Mouse (Mus musculus) neural tube, embryonic 11.5 days (tissue): Measurements from ENCODE around the gene Mlc1. TPM values are rescaled to one million over a fixed set of nuclear protein-coding genes. Genes with fewer than 3 reads are reported as not detected.

Experiments
- ATAC-seq: fragments of 200-750 bp; cut with Nextera tagmentation; 2 replicates; pipeline ENCODE4 v1.8.0; 2017; ENCODE audit warnings: moderate number of reproducible peaks, mild to moderate bottlenecking, moderate TSS enrichment, moderate library complexity; ENCODE audit not compliant: insufficient read depth, low FRiP score, low TSS enrichment
- DNase-seq: peaks from one replicate; pipeline ENCODE4 v3.0.0-alpha.2; 2015; ENCODE audit warnings: low spot score
- H3K27ac ChIP-seq: fragments of 300-500 bp; sonication (generic); 2 replicates; pipeline ENCODE4 v1.5.1; 2014; ENCODE audit warnings: low read depth, mild to moderate bottlenecking, low read length
- H3K27me3 ChIP-seq: fragments of 300-500 bp; sonication (generic); 2 replicates; pipeline ENCODE4 v1.6.1; 2014; ENCODE audit warnings: mild to moderate bottlenecking, low read length, mixed read lengths; ENCODE audit not compliant: control insufficient read depth, insufficient read depth
- H3K36me3 ChIP-seq: fragments of 300-500 bp; sonication (generic); 2 replicates; pipeline ENCODE4 v1.6.1; 2014; ENCODE audit warnings: mild to moderate bottlenecking, low read length, moderate library complexity, mixed read lengths; ENCODE audit not compliant: control insufficient read depth, insufficient read depth
- H3K4me1 ChIP-seq: fragments of 300-500 bp; sonication (generic); 2 replicates; pipeline ENCODE4 v1.6.1; 2014; ENCODE audit warnings: low read length, mixed read lengths; ENCODE audit not compliant: control insufficient read depth, insufficient read depth
- H3K4me2 ChIP-seq: fragments of 300-500 bp; sonication (generic); 2 replicates; pipeline ENCODE4 v1.6.1; 2014; ENCODE audit warnings: low read depth, mild to moderate bottlenecking, moderate library complexity
- H3K4me3 ChIP-seq: fragments of 300-500 bp; sonication (generic); 2 replicates; pipeline ENCODE4 v1.5.1; 2014; ENCODE audit warnings: low read depth, low read length
- H3K9ac ChIP-seq: fragments of 300-500 bp; sonication (generic); 2 replicates; pipeline ENCODE4 v1.6.1; 2014; ENCODE audit warnings: mild to moderate bottlenecking, low read length
- H3K9me3 ChIP-seq: fragments of 300-500 bp; sonication (generic); 2 replicates; pipeline ENCODE4 v1.6.1; 2016; ENCODE audit warnings: low read length; ENCODE audit not compliant: control insufficient read depth
- WGBS: fragments of 180-500 bp; shearing (Covaris S2); extraction: QIAGEN DNeasy Blood & Tissue Kit; methylation state at CpG from one replicate; pipeline ENCODE4 v1.1.7; 2014; 5-methylcytosine and 5-hydroxymethylcytosine counted together
- polyA plus RNA-seq: library from polyadenylated mRNA; unstranded; fragments of >200 nt; fragmentation: Nextera tagmentation; extraction: Ambion mirVana; gene quantifications from 2 replicates; pipeline ENCODE4 v1.2.1, GENCODE M21; 2014

Gene Mlc1
- polyA plus RNA-seq, 1 experiment from 2014 or later = 1.4 TPM

DNA sequence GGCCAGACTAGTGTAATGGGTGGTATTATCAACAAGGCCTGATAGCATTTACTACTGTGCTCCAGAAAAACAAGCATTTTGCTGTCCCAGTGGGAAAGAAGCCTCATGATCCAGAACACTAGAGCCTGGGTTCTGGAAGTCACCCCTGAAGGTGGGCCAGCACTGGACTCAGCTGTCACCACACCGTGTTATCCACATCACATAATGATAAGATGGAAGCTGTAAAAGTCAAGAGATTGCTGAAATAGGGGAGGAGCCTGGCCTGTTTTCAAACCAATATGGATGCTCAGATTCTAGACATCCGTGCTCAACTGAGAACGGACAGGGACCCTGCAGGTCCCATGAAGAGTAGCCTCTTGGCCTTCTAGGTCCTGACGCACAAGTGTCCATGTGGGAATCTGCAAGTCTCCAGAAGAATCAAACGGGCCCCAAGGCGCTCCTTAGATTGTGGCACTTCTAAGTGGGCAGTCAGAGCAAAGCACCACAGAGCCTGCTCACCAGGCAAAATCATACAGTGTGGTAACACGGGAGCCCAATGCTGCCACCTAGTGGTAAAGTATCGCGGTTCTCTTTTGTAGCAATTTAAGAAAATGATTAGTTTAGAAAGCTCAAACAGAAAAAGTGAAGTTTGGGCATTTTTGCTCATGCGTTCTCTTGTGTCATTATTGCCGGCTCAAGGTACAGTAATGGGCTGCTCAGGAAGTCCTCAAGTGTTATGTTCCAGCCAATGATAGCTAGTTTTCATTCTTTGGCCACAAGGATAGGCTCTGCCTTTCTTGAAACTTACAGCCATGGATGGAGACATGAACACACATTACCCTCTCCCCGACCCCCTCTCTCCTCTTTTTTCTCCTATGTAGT lies 57.4 kb downstream of the Mlc1 start:
- Histone ChIP-seq H3K36me3 (no peaks in the 10 kb centered on the region), H3K9me3 (no peaks in the 10 kb centered on the region), H3K4me1 (no peaks in the 10 kb centered on the region), H3K27ac (no peak overlapping the region), H3K4me3 (no peak overlapping the region), H3K4me2 (no peak overlapping the region), H3K9ac (no peak overlapping the region), H3K27me3 (no peaks in the 10 kb centered on the region)
- ATAC-seq (no peak), DNase-seq (peak; percentile 65)
- 30% methylated on average over 12 of the region's 12 CpGs for WGBS

DNA sequence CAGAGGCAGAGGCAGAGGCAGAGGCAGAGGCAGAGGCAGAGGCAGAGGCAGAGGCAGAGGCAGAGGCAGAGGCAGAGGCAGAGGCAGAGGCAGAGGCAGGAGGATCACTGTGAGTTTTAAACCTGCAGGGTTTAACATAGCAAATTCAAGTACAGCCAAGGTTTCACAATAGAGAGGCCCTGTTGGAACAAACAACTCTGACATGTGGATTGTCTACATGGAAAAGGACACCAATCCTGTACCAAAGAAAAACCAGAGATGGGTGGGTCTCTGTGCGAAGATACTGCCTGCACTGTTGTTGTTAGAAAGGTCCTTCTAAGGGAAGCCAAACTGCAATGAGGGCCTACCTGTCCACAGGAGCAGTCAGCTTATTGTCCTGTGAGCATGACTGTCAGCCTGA lies 58.7 kb downstream of the Mlc1 start:
- Histone ChIP-seq H3K4me3 (no peak overlapping the region), H3K27ac (no peak overlapping the region), H3K4me1 (no peaks in the 10 kb centered on the region), H3K9me3 (no peaks in the 10 kb centered on the region), H3K9ac (no peak overlapping the region), H3K36me3 (no peaks in the 10 kb centered on the region), H3K4me2 (no peak overlapping the region), H3K27me3 (no peaks in the 10 kb centered on the region)
- 90% methylated on average over 1 of the region's 1 CpGs for WGBS
- no peak for ATAC-seq
- DNase-seq = no peak

DNA sequence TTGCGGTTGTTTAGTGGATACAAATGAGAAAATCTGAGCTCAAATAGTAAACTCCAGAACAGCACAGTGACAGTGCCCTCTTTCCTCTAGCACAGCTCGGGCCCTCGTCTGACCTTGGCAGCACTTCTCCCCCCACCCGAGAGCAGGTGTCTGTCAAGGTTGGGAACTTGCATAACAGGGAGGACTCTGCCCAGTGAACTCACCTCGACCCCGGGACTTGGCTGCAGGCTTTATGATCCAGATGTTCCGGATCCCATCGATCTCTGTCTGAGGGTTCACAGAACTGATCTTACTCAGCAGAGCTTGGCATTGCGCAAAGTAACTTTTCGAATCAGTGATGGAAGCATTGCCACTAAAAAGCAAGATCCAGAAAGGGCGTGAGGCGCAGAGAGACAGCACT lies 59.5 kb downstream of the Mlc1 start:
- Histone ChIP-seq H3K4me2 (no peak overlapping the region), H3K27me3 (no peaks in the 10 kb centered on the region), H3K4me3 (no peak overlapping the region), H3K9ac (no peak overlapping the region), H3K36me3 (no peaks in the 10 kb centered on the region), H3K9me3 (no peaks in the 10 kb centered on the region), H3K27ac (no peak overlapping the region), H3K4me1 (no peaks in the 10 kb centered on the region)
- DNase-seq (no peak), ATAC-seq (no peak)
- WGBS = 85% methylated on average over 12 of the region's 12 CpGs

DNA sequence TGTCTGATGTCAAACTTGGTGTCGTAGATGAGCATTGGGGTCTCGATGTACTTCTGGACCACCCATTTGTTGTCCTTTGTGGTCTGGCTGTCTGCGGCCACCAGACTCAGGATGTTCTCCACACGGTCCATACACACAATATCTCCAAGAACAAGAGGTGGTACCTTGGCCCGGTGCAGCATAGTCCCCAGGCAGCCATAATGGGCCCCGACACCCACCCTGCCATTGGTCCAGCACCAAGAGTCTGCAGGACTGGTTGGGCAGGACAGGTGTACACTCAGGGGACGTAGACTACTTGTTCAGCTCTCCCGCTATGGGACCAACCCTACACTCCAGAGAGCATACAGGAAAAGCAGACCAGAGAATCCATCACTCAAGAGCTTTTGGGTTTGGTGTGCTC lies 61.7 kb downstream of the Mlc1 start:
- Histone ChIP-seq H3K4me2 (no peak overlapping the region), H3K9ac (no peak overlapping the region), H3K4me3 (no peak overlapping the region), H3K4me1 (no peaks in the 10 kb centered on the region), H3K27ac (no peak overlapping the region), H3K9me3 (no peaks in the 10 kb centered on the region), H3K27me3 (no peaks in the 10 kb centered on the region), H3K36me3 (no peaks in the 10 kb centered on the region)
- DNase-seq = no peak
- ATAC-seq = no peak
- WGBS = 89% methylated on average over 8 of the region's 8 CpGs

GRCm38 (mm10) chr15:88916366-88916765 lies 62.4 kb downstream of the Mlc1 start:
- Histone ChIP-seq H3K36me3 (no peaks in the 10 kb centered on the region), H3K4me1 (no peaks in the 10 kb centered on the region), H3K9me3 (no peaks in the 10 kb centered on the region), H3K27ac (no peak overlapping the region), H3K4me3 (no peak overlapping the region), H3K9ac (no peak overlapping the region), H3K27me3 (no peaks in the 10 kb centered on the region), H3K4me2 (no peak overlapping the region)
- ATAC-seq (no peak), DNase-seq (no peak)
- WGBS = 47% methylated on average over 3 of the region's 3 CpGs

- 93% methylated on average over 7 of the region's 7 CpGs for WGBS
- no peak overlapping the region for H3K4me3 ChIP-seq
- no peak for DNase-seq
- H3K4me1 ChIP-seq = no peaks in the 10 kb centered on the region
- no peaks in the 10 kb centered on the region for H3K9me3 ChIP-seq
- H3K27me3 ChIP-seq = no peaks in the 10 kb centered on the region
- no peak overlapping the region for H3K4me2 ChIP-seq
- no peak overlapping the region for H3K9ac ChIP-seq
- ATAC-seq = no peak
- no peak overlapping the region for H3K27ac ChIP-seq
- no peaks in the 10 kb centered on the region for H3K36me3 ChIP-seq
Observed at GRCm38 (mm10) chr15:88915046-88915445, 63.8 kb downstream of the Mlc1 start.

- Histone ChIP-seq H3K4me1 (no peaks in the 10 kb centered on the region), H3K9me3 (no peaks in the 10 kb centered on the region), H3K36me3 (no peaks in the 10 kb centered on the region), H3K9ac (no peak overlapping the region), H3K4me2 (no peak overlapping the region), H3K4me3 (no peak overlapping the region), H3K27me3 (no peaks in the 10 kb centered on the region), H3K27ac (no peak overlapping the region)
- ATAC-seq (no peak), DNase-seq (no peak)
- whole genome bisulfite sequencing = 79% methylated on average over 4 of the region's 4 CpGs
Observed at GRCm38 (mm10) chr15:88906347-88906746, 72.5 kb downstream of the Mlc1 start.

Other genes with a start within 250 kb of the Mlc1 start
- 23.4 and 25.9 TPM in 2 replicates for gene Brd1, start 244.8 kb downstream of the Mlc1 start, polyA plus RNA-seq
- gene Zbed4, start 227.3 kb downstream of the Mlc1 start, polyA plus RNA-seq = 46.1 and 48.6 TPM in 2 replicates
- gene Alg12, start 159.7 kb downstream of the Mlc1 start, polyA plus RNA-seq = 10.2 and 13.3 TPM in 2 replicates
- 83.2 and 96.4 TPM in 2 replicates for gene Creld2, start 159.4 kb downstream of the Mlc1 start, polyA plus RNA-seq
- gene Pim3, start 116.8 kb downstream of the Mlc1 start, polyA plus RNA-seq = 38.7 and 42.3 TPM in 2 replicates
- gene Ttll8, start 24.6 kb downstream of the Mlc1 start, polyA plus RNA-seq = not detected in 2 replicates
- gene Mov10l1, start 3.9 kb upstream of the Mlc1 start, polyA plus RNA-seq = not detected in 2 replicates
- 0.45 and 0.88 TPM in 2 replicates for gene Panx2, start 80.7 kb upstream of the Mlc1 start, polyA plus RNA-seq
- 48.7 and 53.3 TPM in 2 replicates for gene Trabd, start 96.1 kb upstream of the Mlc1 start, polyA plus RNA-seq
- gene Selenoo, start 110.1 kb upstream of the Mlc1 start, polyA plus RNA-seq = 23.0 TPM in 2 replicates
- gene Tubgcp6, start 144.1 kb upstream of the Mlc1 start, polyA plus RNA-seq = 21.1 and 21.8 TPM in 2 replicates
- gene Hdac10, start 149.7 kb upstream of the Mlc1 start, polyA plus RNA-seq = 13.0 and 13.7 TPM in 2 replicates
- 15.4 and 20.3 TPM in 2 replicates for gene Mapk12, start 161.7 kb upstream of the Mlc1 start, polyA plus RNA-seq
- 33.1 and 37.4 TPM in 2 replicates for gene Mapk11, start 170.6 kb upstream of the Mlc1 start, polyA plus RNA-seq
- 112 and 117 TPM in 2 replicates for gene Plxnb2, start 201.8 kb upstream of the Mlc1 start, polyA plus RNA-seq
- gene Dennd6b, start 217.5 kb upstream of the Mlc1 start, polyA plus RNA-seq = 30.5 and 33.6 TPM in 2 replicates
- gene Ppp6r2, start 232.5 kb upstream of the Mlc1 start, polyA plus RNA-seq = 45.2 and 47.1 TPM in 2 replicates